Mouse (Mus musculus) C2C12 (cell line): ENCODE data around the gene Ddx17. TPM values are rescaled to one million over a fixed set of nuclear protein-coding genes. Genes with fewer than 3 reads are reported as not detected.

ENCODE experiments used
- H3K27me3 ChIP-seq: one replicate; pipeline ENCODE4 v1.6.1; 2011; ENCODE audit not compliant: control insufficient read depth, insufficient read depth, insufficient read length
- H3K36me3 ChIP-seq: one replicate; pipeline ENCODE4 v1.6.1; 2011; ENCODE audit not compliant: control insufficient read depth, insufficient read depth
- H3K4me3 ChIP-seq: one replicate; pipeline ENCODE4 v1.5.1; 2011; ENCODE audit warnings: mild to moderate bottlenecking, control low read depth; ENCODE audit not compliant: poor library complexity, insufficient read depth, severe bottlenecking
- H3K79me2 ChIP-seq: one replicate; pipeline ENCODE4 v1.6.1; 2011; ENCODE audit not compliant: control insufficient read depth, insufficient read depth
- H3K79me3 ChIP-seq: one replicate; pipeline ENCODE4 v1.6.1; 2011; ENCODE audit warnings: low read depth, control low read depth
- H3ac ChIP-seq: one replicate; pipeline ENCODE3; 2011; ENCODE audit warnings: low read depth; ENCODE audit not compliant: control insufficient read depth, insufficient read length
- CEBPB ChIP-seq: IDR thresholded peaks from one replicate; pipeline ENCODE4 v1.6.1; 2011; ENCODE audit warnings: low read depth, mild to moderate bottlenecking, control low read depth, moderate library complexity
- CTCF ChIP-seq: IDR thresholded peaks from one replicate; pipeline ENCODE4 v1.5.1; 2011; ENCODE audit not compliant: control insufficient read depth, insufficient read depth, insufficient read length
- FOSL1 ChIP-seq: IDR thresholded peaks from one replicate; pipeline ENCODE4 v1.8.0; 2011; ENCODE audit warnings: mild to moderate bottlenecking, low read length; ENCODE audit not compliant: poor library complexity, insufficient read depth, severe bottlenecking
- MAX ChIP-seq: IDR thresholded peaks from one replicate; pipeline ENCODE4 v1.6.1; 2011; ENCODE audit warnings: mild to moderate bottlenecking, control low read depth
- MYOD1 ChIP-seq: IDR thresholded peaks from one replicate; pipeline ENCODE4 v1.6.1; 2011; ENCODE audit warnings: low read depth; ENCODE audit not compliant: control insufficient read depth, insufficient read length
- MYOG ChIP-seq: IDR thresholded peaks from one replicate; pipeline ENCODE4 v1.6.1; 2011; ENCODE audit not compliant: control insufficient read depth, insufficient read length; ENCODE audit errors: extremely low read depth
- USF1 ChIP-seq: IDR thresholded peaks from one replicate; pipeline ENCODE4 v1.6.1; 2011; ENCODE audit warnings: low read depth, mild to moderate bottlenecking, control low read depth, moderate library complexity
- polyA plus RNA-seq: library from polyadenylated mRNA; unstranded; fragments of >200 nt; fragmentation: generic; extraction: Trizol; gene quantifications from one replicate; pipeline ENCODE4 v1.2.1, GENCODE M21; 2012; ENCODE audit warnings: missing spikeins

Gene Ddx17
- polyA plus RNA-seq, 1 experiment, result 84.9 TPM

DNA sequence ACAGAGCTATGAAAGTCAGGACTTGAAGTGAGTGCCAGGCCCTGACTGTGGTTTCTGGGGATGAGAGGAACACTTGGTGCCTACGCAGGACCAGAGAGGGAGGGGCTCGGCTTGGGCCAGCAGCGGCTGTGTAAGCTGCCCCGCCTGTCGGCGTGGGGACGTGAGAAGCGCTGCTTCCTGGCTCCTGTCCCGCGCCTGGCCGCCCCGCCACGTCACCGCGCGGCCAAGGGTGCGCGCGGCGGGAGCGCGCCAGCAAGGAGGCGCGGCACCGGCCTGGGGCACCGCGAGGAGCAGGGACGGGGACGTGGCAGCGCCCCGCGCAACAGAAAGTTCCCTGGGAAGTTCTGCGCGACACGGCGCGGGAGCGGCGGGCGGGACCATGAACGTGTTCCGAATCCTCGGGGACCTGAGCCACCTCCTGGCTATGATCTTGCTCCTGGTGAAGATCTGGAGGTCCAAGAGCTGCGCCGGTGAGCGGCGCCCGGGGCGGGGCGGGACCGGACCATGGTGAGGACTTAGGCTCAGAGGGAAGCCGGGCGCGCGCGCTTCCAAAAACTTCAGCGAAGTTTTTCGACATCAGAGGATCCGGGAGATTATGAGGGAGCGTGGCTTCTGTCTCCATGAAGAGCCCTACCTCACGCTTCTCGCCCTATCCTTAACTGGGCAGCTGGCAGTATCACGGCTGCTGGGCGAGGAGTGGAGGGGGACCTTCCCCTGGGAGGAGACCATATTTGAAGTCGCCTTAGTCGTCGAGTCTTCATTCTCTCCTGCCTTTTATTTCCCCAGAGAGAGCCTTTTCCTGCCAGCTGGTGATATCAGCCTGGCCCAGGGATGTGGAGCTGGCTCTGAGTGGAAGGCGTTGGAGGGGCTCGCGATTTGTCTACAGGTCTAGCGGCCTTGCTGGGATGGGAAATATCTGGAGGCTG, 30.1 kb downstream of the Ddx17 start, which contains the start of gene Kdelr3:
Gene Kdelr3, plus strand, starts transcription at position 241 of the 926 bp plus-strand sequence.
- TF ChIP-seq MAX (peak; percentile 75), USF1 (no peak)
- Histone ChIP-seq H3K79me2 (peaks cover 31% of the 10 kb centered on the region), H3K79me3 (no peaks in the 10 kb centered on the region), H3K36me3 (no peaks in the 10 kb centered on the region), H3ac (peak within 1 kb of the TSS; percentile 80), H3K4me3 (peak within 1 kb of the TSS; percentile 57), H3K27me3 (no peaks in the 10 kb centered on the region)

DNA sequence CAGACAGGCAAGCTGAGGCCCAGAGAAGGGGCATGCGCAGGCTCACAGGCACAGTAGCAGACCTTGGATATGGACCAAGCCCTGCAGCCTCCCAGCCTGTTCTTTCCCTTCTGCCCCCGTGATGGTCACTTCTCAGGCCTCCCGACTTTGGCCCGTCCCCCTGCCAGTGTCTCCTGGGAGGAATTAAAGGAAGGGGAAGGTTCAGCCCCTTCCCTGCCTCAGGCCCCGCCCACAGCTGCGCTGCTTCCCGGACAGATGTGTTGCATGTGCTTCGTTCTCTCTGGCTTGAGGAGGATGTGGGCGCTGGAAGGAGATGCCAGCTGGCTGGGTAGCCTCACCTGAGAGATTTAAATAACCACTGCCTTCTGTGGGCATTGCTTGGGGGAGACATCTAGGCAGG, 32.6 kb downstream of the Ddx17 start:
- Histone ChIP-seq H3K27me3 (peaks cover 22% of the 10 kb centered on the region), H3ac (no peak overlapping the region), H3K36me3 (no peaks in the 10 kb centered on the region), H3K79me3 (no peaks in the 10 kb centered on the region), H3K4me3 (no peak overlapping the region), H3K79me2 (peaks cover 16% of the 10 kb centered on the region)
- TF ChIP-seq MAX (no peak), MYOD1 (no peak), CTCF (no peak), MYOG (no peak), USF1 (no peak), CEBPB (no peak), FOSL1 (no peak)

DNA sequence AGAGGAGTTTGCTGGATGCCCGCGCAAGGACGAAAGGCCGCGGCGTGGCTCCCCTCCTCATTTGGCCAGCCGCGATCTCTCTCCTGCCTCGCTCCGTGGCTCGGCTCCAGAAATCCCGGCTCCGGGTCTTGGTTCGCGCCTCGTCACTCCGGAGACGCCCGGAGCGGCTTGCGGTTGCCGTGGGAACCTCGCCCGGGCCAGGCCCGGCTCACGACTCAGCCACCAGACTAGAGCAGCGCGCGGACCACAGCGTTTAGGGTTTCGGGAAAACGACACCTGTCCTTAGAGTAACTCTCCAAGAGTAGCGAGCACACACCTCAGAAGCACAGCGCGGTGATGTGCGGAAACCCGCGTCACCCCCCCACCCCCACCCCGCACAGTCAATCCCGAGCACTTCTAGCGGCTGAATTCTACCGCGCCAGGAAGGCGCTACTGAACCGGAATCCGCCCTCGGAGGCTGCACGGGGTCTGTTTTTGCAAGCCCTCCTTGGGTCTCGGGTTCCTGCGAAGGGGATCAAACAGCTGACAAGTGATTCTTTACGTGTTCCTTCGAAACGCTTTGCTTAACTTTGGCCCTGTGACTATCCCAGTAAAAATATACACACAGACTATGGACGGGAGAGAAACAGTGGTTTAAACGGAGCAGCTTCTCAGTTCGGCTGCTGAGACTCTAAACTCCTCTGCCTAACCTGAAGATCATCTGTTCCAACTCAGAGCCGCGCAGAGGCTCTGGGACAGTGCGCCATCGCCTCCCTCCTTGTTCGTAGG, 34.8 kb downstream of the Ddx17 start:
- Histone ChIP-seq H3K27me3 (peaks cover 43% of the 10 kb centered on the region), H3K4me3 (no peak overlapping the region), H3K79me2 (peaks cover 2% of the 10 kb centered on the region), H3ac (peak overlapping the region; percentile 42), H3K79me3 (no peaks in the 10 kb centered on the region), H3K36me3 (no peaks in the 10 kb centered on the region)
- TF ChIP-seq MYOD1 (peak; percentile 9), CTCF (no peak)

DNA sequence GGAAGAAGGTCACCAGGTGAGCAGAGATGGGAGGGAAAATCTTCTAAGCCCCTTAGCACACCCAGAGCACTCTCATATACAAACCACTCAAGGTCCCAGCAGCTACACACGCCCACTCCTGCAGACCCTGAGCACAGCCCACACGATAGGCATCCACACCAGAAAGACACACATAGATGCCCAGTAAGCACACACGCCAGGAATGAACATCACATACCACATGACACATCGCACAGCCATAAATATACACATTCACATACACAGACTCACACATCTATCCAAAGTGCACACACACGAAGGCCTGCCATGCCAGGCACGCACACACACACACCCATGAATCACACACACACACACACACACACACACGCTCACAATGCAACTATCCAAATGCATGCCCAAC, 36.1 kb downstream of the Ddx17 start:
- Histone ChIP-seq H3K79me2 (no peaks in the 10 kb centered on the region), H3K27me3 (peaks cover 56% of the 10 kb centered on the region), H3ac (no peak overlapping the region), H3K36me3 (no peaks in the 10 kb centered on the region), H3K79me3 (no peaks in the 10 kb centered on the region), H3K4me3 (no peak overlapping the region)
- no peak for TF ChIP-seq CTCF
- TF ChIP-seq MYOG, result no peak
- TF ChIP-seq USF1, result no peak
- TF ChIP-seq FOSL1, result no peak
- no peak for TF ChIP-seq CEBPB
- no peak for TF ChIP-seq MYOD1
- TF ChIP-seq MAX, result no peak

DNA sequence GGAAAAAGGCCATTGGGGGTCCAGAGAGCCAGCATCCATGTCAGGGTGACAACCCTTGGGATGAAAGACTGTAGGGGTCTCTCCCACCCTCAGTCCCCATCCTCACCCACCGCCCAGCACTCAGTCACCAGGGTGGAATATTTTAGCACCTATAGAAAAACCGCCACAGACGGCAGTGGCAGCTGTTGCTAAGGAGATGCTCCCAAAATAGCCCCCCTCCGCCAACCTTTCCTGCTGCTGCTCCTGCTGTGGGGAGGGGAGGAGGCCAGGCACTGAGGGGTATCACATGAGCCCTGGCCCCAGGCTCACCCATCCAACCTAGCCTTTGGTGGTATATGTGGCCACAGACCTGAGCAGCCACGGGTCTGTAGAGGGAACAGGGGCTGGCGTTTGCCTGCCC, 36.5 kb downstream of the Ddx17 start:
- no peaks in the 10 kb centered on the region for H3K79me3 ChIP-seq
- H3K36me3 ChIP-seq, result no peaks in the 10 kb centered on the region
- no peak for TF ChIP-seq FOSL1
- no peak for TF ChIP-seq CEBPB
- H3K4me3 ChIP-seq, result no peak overlapping the region
- peaks cover 60% of the 10 kb centered on the region for H3K27me3 ChIP-seq
- H3K79me2 ChIP-seq, result no peaks in the 10 kb centered on the region
- no peak overlapping the region for H3ac ChIP-seq
